Mouse (Mus musculus) frontal cortex, adult 2 months (tissue): ENCODE data around the gene Dnajc6. TPM values are rescaled to one million over a fixed set of nuclear protein-coding genes. Genes with fewer than 3 reads are reported as not detected.
A peak's percentile ranks its signal among the peaks of the same experiment; 100 is the strongest.

Experiments used
- DNase-seq, 2 experiments: peaks; one replicate each; pipeline ENCODE4 v3.0.0; 2022; ENCODE audit warnings: low spot score in 1 of 2; ENCODE audit errors: extremely low spot score in 1 of 2
- polyA plus RNA-seq: library from polyadenylated mRNA; depleted of rRNA; stranded (reverse); fragments of >200 nt; gene quantifications from 2 replicates; pipeline ENCODE4 v1.2.3, GENCODE M21; 2012

Dnajc6 gene
- polyA plus RNA-seq, 1 experiment: 149 TPM

DNA sequence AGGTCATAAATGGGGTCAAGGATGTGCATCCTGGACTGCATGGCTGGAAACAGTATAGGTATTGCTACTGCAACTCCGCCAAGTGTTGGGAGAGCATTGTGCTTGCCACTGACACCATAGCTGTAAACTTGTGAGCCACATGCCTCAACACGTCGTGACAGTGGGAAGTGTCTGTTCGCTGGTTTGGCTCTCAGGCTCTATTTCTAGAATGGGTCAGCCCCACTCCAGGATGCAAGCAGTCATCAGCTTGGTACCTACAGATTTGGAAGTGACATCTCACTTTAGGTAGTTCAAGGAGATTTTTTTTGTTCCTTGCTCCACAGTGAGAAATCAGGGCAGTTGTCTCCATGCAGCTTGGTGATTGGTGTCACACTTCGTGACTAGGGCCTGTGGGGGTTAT, 124.8 kb downstream of the Dnajc6 start:
- peak in 1 of 2 experiments; percentile 34 for DNase-seq

DNA sequence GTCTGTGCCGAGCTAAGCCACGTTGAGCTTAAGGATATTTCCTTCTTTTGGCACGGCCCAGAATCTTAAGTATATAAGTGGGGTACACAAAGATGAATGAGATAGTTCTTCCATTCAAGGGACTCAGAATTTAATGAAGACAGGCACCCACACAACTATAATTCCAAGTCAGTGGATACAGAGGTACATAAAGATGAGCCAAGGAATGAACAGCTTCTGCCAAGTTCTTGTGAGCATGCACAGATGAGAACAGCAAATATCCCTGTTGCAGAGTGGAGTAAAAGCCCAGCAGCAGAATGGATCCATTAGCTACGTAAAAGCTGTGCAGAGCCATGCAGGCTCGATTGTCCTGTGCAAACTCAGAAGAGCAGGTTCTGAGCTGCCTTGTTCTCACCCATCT, 128.8 kb downstream of the Dnajc6 start:
- DNase-seq: no peak

DNA sequence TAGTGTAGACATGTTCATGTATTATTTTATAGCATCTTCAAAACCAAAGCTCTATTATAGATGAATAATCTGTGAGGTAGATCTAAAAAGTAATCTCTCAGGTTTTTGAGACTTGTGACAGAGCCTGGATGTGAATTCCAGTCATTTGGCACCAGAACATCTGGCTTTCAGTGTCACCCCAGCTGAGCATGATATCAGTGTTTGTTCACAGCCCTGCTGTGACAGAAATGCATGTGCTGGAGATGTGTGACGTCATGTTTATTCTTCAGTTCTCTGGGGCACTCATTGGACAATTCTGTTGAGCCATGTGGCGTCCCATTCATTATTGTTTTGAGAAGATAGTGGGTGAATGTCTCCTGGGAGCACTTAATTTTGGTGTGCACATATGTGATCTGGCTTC, 139.1 kb downstream of the Dnajc6 start:
- no peak for DNase-seq

DNA sequence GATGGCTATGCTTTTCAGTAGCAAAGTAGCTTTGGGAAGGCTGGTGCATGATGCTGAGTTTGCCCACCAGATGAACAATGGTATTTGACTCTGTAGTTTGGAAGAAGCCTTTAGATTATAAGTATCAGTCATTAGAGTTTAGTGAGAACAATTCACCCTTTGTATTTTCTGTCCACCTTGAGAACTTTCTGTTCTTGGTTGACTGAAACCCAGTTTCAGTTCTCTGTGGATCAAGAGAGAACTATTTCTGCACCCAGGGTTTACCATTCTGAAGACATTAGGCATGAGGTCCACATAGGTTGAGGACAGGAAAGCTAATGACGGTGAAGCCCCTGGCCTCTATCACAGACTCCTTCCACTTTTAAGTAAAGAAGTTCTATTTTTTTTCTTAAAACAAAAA, 141.0 kb downstream of the Dnajc6 start:
- no peak for DNase-seq

DNA sequence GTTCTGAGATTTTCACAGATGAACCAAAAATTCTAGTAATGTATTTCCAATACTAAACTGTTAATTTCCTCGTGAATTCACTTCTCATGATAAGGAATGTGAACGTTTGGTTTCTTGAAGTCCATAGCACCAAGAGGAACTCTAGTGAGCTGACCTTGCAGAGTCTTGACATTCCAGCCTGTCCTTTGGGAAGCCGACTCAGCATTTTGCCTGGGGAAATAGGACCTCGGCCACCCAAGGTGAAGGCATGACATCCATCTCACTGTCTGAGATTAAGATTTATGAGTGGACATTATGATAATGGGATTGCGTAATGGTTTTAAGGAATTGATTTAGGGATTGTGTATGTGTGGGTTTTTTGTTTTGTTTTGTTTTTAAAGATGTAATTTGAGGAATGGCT, 144.2 kb downstream of the Dnajc6 start:
- DNase-seq: no peak

DNA sequence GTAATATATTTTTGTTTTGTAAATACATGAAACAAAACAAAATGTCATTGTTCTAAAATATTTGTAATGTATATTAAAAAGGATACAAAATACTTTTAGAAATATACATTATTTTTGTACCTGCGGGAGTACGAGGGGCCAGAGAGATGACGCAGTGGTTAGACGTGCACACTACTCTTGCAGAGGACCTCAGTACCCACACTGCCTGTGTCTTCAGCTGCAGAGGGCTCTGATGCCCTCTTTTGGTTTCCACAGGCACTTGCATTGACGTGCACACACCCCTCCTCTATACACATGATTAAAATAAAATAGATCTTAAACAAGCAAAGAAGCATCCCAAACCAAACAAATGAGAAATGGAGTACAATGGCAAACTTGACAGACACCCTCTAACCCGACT, 146.3 kb downstream of the Dnajc6 start:
- no peak for DNase-seq

DNA sequence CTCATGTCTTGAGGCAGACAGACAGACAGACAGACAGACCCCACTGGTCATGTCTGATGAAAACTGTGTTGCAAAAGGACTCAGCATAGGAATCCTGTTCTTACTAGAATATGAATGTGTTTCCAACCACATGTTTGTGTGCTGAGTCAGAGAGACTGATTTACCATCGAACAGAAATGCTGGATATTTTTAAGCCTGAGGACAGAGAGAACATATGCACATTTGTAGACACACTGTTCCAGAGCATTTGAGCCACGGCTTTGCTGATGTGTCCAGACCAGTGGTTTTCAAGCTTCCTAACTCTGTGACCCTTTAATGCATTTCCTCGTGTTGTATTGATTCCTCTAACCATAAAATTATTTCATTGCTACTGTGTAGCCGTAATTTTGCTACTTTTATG, 146.8 kb downstream of the Dnajc6 start:
- peak; percentile 44 to 60 for DNase-seq

DNA sequence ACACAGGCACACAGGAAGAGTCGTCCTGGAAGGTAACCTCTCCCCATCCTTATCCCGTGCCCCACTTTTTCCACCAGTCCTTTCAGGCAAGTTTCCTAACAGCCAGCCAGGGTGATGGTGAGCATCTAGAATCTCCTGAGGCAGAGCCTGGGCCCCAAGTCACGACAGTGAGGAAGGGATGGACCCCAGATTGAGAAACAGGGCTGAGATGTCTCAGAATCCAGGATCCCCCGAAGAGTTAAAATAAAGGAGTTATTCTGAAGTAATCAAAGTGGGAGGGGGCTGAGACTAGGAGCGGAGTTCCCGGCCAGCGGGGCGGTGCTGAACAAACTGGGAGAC, 150.4 kb downstream of the Dnajc6 start:
- DNase-seq: no peak

DNA sequence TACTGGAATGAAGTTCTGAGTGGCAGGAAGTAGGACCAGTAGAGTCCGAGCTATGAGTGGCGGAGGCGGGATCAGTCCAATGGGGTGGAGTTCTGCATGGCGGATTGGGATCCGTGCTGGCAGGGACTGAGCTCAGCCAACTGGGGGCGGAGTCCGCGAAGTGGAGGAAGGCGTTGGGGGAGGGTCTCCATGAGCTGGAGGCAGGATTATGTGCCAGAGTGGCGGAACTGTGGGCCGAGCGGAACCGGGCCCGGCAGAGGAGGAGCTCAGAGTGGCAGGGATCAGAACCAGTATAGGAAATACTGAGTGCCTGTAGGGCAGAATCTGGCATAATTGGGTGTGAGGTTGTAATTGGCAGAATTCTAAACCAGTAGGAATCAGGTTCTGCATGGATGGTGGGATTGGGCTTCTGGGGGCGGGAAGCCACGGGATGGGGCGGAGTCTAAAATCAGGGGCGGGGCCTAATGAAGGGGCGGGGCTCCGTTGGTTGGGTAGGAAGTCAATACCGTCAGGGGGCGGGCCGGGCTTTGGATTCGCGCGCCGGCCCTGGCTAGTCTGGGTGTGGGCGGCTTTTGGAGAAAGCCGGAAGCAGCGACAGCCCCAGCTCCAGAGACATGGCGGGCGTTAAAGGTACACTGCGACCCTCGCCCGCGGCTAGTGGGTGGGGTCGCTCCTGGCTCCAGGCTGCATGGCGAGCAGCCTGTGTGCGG, 150.9 kb downstream of the Dnajc6 start, which contains the start of gene Leprot:
Leprot (plus strand) TSS at position 523 of the 710 bp plus-strand sequence.
- DNase-seq: peak; percentile 100

DNA sequence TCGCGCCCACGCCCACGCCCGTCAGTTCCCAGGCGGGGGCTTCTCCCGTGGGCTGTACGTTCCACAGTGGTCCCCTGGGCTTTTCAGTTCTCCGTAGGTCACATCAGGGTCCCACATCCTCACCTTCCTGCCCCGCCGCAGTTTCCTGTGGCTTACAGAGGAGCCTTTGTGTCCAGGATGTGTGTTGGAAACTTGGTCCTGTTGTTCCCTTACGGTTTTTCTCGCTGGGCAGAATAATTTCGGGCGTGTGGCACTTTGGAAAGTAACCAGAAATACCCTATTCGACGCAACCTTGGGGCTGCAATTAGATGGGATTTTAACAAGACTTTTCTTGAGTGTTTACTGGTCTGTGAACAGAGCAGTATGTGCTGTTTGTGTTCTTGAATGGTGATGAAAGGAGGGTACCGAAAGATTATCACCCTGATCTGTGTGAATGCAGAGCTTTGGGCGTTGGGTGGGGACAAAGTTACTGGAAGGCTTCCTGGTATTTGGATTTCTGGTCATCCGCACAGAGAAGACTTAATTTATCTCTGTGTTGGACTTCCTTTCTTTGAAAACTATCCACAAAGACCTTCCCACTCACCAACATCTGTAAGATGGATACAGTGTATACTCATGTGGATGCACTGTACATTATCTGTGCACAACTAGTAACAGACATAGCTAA, 151.7 kb downstream of the Dnajc6 start:
- no peak for DNase-seq

DNA sequence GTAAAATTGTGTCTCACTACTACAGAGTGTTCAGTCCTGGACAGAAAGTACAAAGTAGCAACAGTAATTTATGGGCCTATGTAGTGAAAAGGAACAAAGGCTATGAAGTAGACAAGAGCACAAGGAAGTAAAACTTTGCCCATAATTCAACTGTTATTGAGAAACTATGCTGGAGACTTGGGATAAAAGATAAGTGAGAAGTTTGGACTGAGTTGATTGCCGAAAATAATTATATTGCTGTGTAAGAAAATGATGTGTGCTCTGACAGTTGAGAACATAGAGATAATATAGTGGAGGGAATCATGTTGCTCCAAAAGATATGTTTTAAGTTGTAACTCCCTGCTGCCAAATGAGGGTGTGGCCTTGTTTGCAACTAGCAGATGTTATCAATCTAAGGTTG, 152.3 kb downstream of the Dnajc6 start:
- no peak for DNase-seq

DNA sequence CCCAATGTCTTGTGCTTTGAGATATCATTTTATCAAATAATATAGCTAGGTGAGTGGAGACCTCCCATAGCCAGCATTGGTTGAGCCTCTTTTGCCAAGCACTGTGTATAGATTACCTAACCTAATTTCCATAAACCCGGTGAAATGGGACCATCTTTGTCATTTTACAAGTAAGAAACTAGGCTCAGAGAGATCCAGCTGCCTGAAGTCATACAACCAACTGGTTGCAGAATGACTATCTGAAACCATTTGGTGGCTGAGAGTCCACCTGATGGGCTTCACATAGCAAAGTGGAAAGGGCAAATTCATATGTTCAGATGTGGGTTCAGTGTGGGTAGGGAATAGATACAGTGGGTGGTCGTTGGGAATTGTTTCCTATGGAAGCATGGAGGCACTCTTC, 154.5 kb downstream of the Dnajc6 start:
- no peak for DNase-seq

DNA sequence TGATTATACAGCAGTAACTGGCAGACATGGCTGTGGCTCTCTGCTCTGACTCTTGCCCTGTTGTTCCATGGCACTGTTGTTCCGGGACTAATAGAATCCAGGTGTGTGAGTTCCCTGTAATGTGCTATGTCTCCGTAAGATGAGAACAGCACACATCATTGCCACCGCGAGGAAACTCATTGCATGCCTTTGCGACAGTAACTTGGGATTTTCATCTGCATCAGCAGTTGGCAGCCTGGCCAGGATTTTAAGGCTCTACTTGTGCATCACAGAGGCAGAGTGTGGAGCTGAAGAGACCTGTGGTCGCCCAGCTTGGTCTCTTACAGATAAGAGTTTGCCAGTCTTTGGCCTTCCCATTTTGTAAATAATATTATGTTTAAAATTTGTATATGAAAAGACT, 157.8 kb downstream of the Dnajc6 start:
- DNase-seq: no peak

DNA sequence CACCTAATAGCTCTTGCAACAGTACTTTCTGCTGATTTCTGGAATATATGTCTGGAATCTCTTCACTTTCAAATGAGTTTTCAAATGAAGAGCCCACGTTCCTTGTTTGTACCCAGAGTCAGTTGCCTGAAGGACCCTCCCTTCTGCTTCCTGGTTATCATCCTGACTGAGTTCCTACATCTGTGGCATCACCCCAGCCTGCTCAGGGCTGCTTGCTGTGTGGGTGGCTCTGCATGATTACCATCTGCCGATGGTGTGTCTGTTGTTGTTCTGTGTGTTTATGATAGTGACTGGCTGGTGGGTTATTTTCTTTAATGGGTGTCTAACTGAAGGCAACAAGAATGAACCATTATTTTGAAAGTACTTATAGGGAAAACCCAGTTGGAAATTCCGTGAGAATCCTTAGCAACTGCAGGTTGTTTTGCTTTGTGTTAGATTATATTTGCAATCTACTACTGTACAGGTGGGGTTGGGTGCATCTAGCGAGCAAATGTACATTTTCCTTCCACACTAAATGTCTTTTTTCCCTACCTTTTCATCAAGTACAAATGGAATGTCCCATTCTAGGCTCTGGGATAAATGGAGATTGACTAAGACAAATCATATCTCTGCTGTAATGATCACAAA, 158.5 kb downstream of the Dnajc6 start:
- DNase-seq: no peak

DNA sequence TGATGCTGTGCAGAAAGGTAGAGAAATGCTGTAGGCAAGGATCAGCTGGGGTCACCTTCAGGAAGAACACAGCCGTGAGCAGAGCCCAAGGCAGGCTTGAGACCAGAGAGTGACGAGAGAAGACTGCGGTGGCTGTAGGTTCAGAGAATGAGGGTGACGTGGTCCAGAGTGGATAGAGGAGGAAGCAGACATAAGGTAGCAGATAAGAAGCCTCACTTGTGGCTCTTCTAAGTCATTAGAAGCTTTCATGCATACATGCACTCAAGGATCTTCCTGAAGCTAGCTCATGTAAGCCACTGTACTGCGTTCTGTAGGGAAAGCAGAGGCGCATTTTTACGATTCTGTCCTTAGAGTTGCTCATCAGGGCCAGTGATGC, 159.0 kb downstream of the Dnajc6 start:
- no peak for DNase-seq

DNA sequence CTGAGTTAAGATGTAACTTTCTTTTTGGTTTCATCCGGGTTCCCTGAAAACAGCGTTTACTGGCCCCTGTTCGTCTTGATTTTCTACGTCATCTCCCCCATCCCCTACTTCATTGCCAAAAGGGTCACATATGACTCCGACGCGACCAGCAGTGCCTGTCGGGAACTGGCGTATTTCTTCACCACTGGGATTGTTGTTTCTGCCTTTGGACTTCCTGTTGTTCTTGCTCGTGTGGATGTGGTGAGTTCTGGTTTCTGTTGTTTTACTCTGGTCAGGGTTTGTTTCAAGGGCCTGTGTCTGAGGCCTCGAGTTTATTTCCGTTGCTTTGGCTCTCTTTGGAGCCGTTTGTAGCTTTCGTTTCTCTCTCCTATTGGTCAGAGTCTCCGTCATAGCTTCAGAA, 159.6 kb downstream of the Dnajc6 start:
- DNase-seq: no peak

DNA sequence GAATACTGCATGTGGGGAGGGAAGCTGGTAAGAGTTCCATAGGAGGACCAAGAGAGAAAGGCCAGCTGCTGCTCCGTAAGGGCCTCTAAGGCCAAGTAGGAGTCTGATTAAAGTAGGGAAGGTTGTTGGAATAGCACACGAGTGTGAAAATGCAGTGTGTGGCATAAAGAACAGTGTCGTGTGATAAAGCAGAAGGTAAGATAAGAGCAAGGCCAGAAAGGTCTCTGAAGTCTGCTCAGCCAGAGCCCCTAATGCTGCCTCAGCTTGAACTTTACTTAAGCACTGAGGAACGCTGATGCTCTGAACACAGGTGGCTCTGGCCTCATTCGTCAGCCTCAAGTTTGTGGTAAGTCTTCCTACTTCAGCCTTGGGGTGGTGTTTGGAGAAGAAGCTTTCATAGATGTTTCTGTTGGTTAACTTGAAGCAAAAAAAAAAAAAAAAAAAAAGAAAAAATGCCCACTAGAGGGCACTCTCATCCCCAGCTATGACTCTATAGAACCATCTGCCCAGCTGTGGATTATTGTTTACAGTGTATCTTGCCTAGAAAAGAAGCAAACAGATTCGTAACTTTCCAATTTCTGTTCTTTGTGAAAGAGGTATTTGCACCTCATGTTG, 160.6 kb downstream of the Dnajc6 start:
- no peak for DNase-seq

DNA sequence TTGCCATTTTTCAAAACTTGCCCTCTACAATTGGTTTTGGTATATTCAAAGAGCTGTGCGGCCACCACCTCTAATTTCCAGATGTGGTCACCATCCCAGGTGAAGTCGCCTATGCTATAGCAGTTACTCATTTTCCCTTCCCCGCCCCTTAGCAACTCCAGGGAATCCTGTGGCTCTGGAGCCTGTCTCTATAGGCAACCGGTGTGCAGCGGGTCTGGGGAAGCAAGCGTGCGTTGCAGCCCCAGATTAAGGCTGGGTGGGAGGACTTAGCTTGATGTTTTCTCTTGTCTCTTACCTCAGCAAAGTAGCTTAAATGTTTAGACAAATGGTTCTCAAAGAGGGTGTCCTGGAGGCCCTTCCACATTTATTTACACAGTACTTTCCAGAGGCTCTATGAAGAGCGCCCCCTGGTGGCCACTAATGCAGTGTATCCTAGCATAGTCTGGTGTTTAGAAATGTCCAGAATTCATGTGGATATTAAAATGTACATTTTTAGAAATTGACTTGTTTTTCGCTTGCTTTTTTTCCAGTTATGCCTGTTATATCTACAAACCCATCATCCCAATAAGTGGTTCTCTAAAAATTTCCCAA, 167.8 kb downstream of the Dnajc6 start:
- DNase-seq: peak in 1 of 2 experiments; percentile 64

DNA sequence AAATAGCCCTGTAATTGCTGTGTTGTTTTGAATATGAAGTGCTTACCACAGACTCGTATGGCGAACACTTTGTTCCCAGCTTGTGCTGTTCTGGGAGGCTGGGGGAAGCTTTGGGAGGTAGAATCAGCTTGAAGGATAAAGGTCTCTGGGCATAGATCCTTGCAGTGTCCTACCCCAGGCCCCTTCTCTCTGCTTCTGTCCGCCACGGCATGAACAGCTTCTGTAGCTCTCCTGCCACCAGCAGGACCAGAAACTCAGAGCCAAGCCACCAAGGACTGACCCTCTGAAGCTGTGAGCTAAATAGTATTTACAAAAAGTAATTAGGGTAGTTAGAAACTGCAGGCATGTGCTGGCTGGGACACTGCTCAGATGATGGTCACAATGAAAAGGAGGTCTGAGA, 168.3 kb downstream of the Dnajc6 start:
- no peak for DNase-seq

DNA sequence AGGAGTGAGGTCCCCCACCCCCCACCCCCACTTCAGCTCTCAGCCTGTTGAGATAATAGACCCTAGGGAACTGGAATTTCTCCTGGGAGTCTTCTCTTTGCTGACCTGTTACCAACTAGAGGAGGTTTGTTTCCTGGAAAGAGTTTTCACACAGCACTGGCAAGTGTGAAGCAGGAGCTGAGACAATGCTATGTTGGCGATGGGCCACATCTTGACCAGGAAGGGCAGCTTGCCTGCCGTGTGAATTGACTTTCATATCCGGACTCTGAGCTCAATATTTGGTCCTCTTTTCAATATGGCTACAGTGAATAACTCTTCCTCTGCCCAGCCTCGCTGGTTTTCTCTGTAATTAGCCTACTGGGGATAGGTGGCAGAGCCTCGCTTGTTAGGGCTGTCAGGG, 172.7 kb downstream of the Dnajc6 start:
- no peak for DNase-seq

DNA sequence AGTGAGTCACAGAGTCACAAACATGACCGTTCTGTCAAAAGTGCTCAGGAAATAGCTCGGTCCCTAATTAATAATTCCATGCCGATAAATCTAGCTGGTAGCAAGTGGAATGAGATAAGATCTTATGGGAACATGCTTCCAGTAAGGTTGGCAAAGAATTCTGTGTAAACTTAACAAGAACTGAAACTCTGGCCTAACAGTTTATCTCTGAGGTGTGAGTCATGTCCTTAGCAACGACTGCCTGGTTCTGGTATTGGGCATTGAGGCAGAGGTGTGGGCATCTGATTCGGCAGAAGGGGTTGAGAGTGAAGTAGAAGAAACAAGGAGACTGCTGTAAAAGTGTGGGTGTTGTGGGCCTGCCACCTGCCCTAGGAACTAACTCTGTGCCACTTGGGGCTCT, 173.4 kb downstream of the Dnajc6 start:
- no peak for DNase-seq
